Mouse (Mus musculus) forebrain, embryonic 10.5 days (tissue): ENCODE data around the gene Sec22b. TPM values are rescaled to one million over a fixed set of nuclear protein-coding genes. Genes with fewer than 3 reads are reported as not detected.

Experiments
- DNase-seq: peaks from one replicate; pipeline ENCODE4 v3.0.0-alpha.2; 2017; ENCODE audit warnings: low spot score; ENCODE audit errors: extremely low spot score
- H3K27ac ChIP-seq: fragments of 300-500 bp; sonication (generic); 2 replicates; pipeline ENCODE4 v1.5.1; 2016; ENCODE audit warnings: mild to moderate bottlenecking
- H3K27me3 ChIP-seq: fragments of 300-500 bp; sonication (generic); 2 replicates; pipeline ENCODE4 v1.6.1; 2016; ENCODE audit warnings: mild to moderate bottlenecking; ENCODE audit not compliant: poor library complexity, severe bottlenecking
- H3K36me3 ChIP-seq: fragments of 300-500 bp; sonication (generic); replicated peaks from 2 replicates; pipeline ENCODE4 v1.6.1; 2016; ENCODE audit warnings: mild to moderate bottlenecking, moderate library complexity
- H3K4me1 ChIP-seq: fragments of 300-500 bp; sonication (generic); 2 replicates; pipeline ENCODE4 v1.6.1; 2016
- H3K4me3 ChIP-seq: fragments of 300-500 bp; sonication (generic); 2 replicates; pipeline ENCODE4 v1.5.1; 2016; ENCODE audit warnings: mild to moderate bottlenecking, moderate library complexity
- H3K9me3 ChIP-seq: fragments of 300-500 bp; sonication (generic); 2 replicates; pipeline ENCODE4 v1.6.1; 2016; ENCODE audit warnings: mild to moderate bottlenecking, moderate library complexity
- WGBS: fragments of 180-500 bp; shearing (Covaris S2); methylation state at CpG from one replicate; pipeline ENCODE4 v1.1.7; 2016; 5-methylcytosine and 5-hydroxymethylcytosine counted together
- polyA plus RNA-seq: library from polyadenylated mRNA; unstranded; fragments of >200 nt; fragmentation: Nextera tagmentation; extraction: Ambion mirVana; gene quantifications from 2 replicates; pipeline ENCODE4 v1.2.1, GENCODE M21; 2016

Sec22b gene
- polyA plus RNA-seq, 1 experiment from 2014 or later, result 114 TPM

DNA sequence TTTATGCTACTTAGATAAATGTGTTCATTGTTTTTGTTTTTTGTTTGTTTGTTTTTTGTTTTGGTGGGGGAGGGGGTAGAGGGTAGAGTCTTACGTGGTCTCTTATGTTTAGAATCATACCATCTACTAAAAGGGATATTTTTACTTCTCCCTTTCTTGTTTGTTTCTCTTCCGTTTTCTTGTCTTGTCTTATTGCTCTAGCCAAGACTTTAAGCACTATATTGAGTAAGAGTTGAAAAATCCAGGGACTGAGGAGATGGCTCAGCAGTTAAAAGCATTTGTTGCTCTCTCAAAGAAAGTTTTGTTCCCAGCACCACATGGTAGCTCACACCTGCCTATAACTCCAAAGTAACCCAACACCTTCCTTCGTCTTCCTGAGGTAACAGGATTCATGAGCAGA, 50.1 kb downstream of the Sec22b start:
- no peak overlapping the region for H3K27ac ChIP-seq
- no peaks in the 10 kb centered on the region for H3K36me3 ChIP-seq
- H3K27me3 ChIP-seq, result peaks cover 3% of the 10 kb centered on the region; the same call in 1 of the 2 replicates
- no peak for DNase-seq
- peaks cover 9% of the 10 kb centered on the region for H3K9me3 ChIP-seq
- H3K4me3 ChIP-seq, result no peak overlapping the region
- 86% methylated on average over 3 of the region's 3 CpGs for WGBS
- peaks cover 14% of the 10 kb centered on the region for H3K4me1 ChIP-seq

DNA sequence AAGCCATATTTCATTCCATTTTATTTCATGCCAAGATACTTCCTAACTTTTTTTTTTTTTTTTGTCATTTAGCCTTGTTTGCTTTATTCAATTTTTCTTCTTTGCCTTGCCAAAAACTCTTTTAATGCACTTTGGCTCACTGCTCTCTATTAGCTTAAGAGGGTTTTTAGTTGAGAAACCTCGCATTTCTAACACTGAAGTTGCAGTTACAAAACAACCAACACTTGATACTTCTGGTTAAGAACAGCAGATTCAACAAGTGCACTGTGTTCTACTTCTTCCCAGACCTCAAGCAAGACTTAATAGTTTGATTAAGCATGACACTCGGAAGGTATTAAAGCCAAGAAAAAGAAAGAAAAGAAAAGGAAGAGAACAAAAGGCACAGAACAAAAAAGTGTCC, 52.2 kb downstream of the Sec22b start:
- no peak for DNase-seq
- Histone ChIP-seq H3K9me3 (peaks cover 9% of the 10 kb centered on the region), H3K36me3 (no peaks in the 10 kb centered on the region), H3K4me3 (no peak overlapping the region), H3K27ac (no peak overlapping the region), H3K27me3 (no peaks in the 10 kb centered on the region; the same call in 1 of the 2 replicates), H3K4me1 (peaks cover 14% of the 10 kb centered on the region)
- 88% methylated on average over 2 of the region's 2 CpGs for WGBS

- WGBS, result 61% methylated on average over 6 of the region's 6 CpGs
- Histone ChIP-seq H3K27ac (no peak overlapping the region), H3K27me3 (no peaks in the 10 kb centered on the region), H3K9me3 (peaks cover 9% of the 10 kb centered on the region), H3K4me3 (no peak overlapping the region), H3K4me1 (peaks cover 33% of the 10 kb centered on the region), H3K36me3 (no peaks in the 10 kb centered on the region)
- DNase-seq, result no peak
Measured at GRCm38 (mm10) chr3:97956322-97956721, 55.3 kb downstream of the Sec22b start.

DNA sequence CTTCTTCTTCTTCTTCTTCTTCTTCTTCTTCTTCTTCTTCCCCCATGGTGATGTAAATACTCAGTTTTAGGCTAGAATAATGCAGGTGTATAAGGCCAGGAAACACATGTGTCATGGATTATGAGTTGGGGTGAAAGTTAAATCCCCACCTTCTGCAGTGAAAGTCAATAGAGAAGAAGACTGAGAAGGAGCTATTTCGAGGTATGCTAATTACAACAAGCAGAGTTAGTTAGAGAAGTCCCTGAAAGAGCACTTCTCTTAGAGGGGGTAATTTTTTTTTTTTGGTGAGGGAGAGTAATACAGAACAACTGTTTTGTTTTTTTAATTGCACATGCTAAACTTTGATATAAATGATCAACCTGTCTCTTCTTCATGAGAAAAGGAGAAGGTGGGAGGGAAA, 55.9 kb downstream of the Sec22b start:
- no peak for DNase-seq
- H3K4me3 ChIP-seq, result no peak overlapping the region
- no peaks in the 10 kb centered on the region for H3K27me3 ChIP-seq
- H3K36me3 ChIP-seq, result no peaks in the 10 kb centered on the region
- peaks cover 9% of the 10 kb centered on the region for H3K9me3 ChIP-seq
- H3K4me1 ChIP-seq, result peaks cover 39% of the 10 kb centered on the region
- H3K27ac ChIP-seq, result no peak overlapping the region
- 80% methylated on average over 1 of the region's 1 CpGs for WGBS

DNA sequence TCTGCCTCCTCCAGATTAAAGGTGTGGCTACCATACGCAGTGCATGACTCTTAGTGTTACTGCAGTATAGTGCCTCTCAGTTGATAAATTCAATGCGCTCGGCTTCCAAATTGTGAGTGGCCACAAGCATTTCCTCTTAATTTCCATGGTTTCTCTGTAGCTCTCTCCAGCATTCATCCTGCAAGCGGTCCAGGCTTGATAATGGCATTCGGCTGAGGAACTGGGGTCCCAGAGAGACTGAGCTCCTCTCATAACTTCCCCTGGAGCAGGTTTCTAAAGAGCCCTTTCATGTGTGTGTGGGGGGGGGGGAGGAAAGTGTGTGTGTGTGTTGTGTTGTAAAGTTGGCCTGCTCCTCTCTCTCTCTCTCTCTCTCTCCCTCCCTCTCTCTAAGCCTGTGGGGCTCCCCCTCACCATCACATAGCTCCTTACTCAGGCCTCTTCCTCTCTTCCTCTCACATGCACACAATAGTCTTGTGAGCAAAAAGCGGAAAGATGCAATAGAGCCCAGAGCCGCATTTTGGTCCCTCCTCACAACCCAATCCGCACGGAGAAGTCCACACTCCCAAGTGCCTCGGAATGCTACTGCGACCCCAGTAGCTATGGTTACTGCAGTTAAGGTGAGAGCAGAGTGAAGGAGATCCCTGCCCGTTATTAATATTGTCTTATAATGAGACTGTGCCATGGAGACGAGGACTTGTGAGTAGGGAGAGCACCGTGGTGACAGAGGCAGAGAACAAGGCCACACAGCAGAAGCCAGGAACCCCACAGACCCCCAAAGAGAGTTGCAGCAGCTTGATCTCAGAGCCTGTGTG, 60.0 kb downstream of the Sec22b start:
- H3K27ac ChIP-seq, result peak overlapping the region; percentile 69
- H3K36me3 ChIP-seq, result no peaks in the 10 kb centered on the region
- no peaks in the 10 kb centered on the region for H3K9me3 ChIP-seq
- WGBS, result 67% methylated on average over 14 of the region's 14 CpGs
- no peak overlapping the region for H3K4me3 ChIP-seq
- peaks cover 52% of the 10 kb centered on the region for H3K4me1 ChIP-seq
- H3K27me3 ChIP-seq, result no peaks in the 10 kb centered on the region
- no peak for DNase-seq

DNA sequence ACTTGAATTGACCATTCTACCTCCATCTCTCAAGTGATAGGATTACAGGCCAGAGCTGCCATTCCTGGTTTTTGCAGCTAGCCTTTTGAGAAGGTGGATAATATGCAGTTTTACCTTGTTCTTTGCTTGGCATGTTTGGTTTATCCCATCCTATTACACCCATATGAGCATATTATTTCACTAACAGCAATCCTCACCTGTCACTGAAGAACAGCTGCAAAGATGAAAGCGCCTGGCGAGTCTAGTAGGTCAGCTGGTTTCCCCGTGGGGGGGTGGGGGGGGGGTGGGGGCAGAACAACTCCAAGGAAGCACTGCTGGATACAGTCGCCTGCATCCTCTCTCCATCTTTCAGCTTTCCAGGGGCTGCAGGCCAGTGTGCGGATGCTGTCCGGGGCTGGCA, 61.0 kb downstream of the Sec22b start:
- Histone ChIP-seq H3K4me1 (peaks cover 48% of the 10 kb centered on the region), H3K27me3 (no peaks in the 10 kb centered on the region), H3K4me3 (no peak overlapping the region), H3K36me3 (no peaks in the 10 kb centered on the region), H3K9me3 (no peaks in the 10 kb centered on the region), H3K27ac (no peak overlapping the region; the same call in 1 of the 2 replicates)
- no peak for DNase-seq
- WGBS, result 74% methylated on average over 6 of the region's 6 CpGs

- Histone ChIP-seq H3K4me3 (no peak overlapping the region), H3K27ac (peak overlapping the region; percentile 36; the same call in 1 of the 2 replicates), H3K4me1 (peaks cover 35% of the 10 kb centered on the region), H3K36me3 (no peaks in the 10 kb centered on the region), H3K27me3 (no peaks in the 10 kb centered on the region), H3K9me3 (no peaks in the 10 kb centered on the region)
- 71% methylated on average over 14 of the region's 14 CpGs for WGBS
- DNase-seq, result peak; percentile 32
Measured at GRCm38 (mm10) chr3:97964878-97965353, 63.9 kb downstream of the Sec22b start.

GRCm38 (mm10) chr3:97967627-97968026, 66.6 kb downstream of the Sec22b start:
- no peak for DNase-seq
- no peak overlapping the region for H3K4me3 ChIP-seq
- no peak overlapping the region for H3K27ac ChIP-seq
- peaks cover 28% of the 10 kb centered on the region for H3K4me1 ChIP-seq
- H3K9me3 ChIP-seq, result no peaks in the 10 kb centered on the region
- WGBS, result 65% methylated on average over 2 of the region's 2 CpGs
- H3K27me3 ChIP-seq, result peaks cover 7% of the 10 kb centered on the region; the same call in 1 of the 2 replicates
- H3K36me3 ChIP-seq, result no peaks in the 10 kb centered on the region

DNA sequence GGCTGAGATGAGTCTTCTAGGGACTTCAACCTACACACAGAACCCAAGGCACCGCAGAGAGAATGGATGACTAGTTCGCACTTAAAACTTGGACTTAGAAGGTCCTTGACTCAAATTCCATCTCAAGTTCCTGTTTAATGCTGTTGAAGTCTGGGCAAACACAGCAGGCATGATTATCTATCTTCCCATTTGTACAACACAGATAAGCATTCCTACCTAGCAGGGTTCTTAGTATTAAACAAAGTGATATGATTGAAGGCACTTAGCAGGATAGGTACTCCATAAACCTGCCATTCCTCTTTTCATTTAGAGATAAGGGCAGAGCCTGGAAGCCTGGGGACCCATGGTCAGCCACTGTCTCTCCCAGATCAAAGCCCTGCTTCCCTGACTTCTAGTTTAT, 67.2 kb downstream of the Sec22b start:
- no peak overlapping the region for H3K4me3 ChIP-seq
- WGBS, result 92% methylated on average over 2 of the region's 2 CpGs
- no peaks in the 10 kb centered on the region for H3K9me3 ChIP-seq
- DNase-seq, result no peak
- H3K4me1 ChIP-seq, result peaks cover 33% of the 10 kb centered on the region
- peaks cover 7% of the 10 kb centered on the region; the same call in 1 of the 2 replicates for H3K27me3 ChIP-seq
- H3K27ac ChIP-seq, result no peak overlapping the region
- no peaks in the 10 kb centered on the region for H3K36me3 ChIP-seq

- no peak for DNase-seq
- H3K4me1 ChIP-seq, result peaks cover 36% of the 10 kb centered on the region
- no peak overlapping the region for H3K27ac ChIP-seq
- peaks cover 7% of the 10 kb centered on the region; the same call in 1 of the 2 replicates for H3K27me3 ChIP-seq
- 84% methylated on average over 1 of the region's 1 CpGs for WGBS
- no peaks in the 10 kb centered on the region for H3K9me3 ChIP-seq
- H3K4me3 ChIP-seq, result no peak overlapping the region
- no peaks in the 10 kb centered on the region for H3K36me3 ChIP-seq
Measured at GRCm38 (mm10) chr3:97969019-97969418, 68.0 kb downstream of the Sec22b start.

DNA sequence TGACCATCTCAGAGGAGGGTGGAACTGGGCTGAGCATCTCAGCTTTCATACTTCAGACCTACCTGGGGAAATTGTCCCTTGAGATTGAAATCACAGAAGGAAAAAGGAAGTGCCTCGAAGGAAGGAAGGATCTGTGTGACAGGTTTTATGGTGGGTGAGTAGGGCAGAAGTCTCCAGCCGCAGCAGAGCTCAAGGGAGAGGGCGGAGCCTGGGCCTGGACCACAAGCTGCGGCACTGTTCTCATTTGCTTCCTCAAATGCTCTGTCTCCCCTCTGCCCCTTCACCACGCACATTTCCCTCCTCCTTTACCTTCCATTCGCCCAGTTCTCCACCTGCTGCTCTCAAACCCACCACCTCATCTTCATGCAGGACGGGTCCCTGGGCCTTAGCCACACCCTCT, 70.1 kb downstream of the Sec22b start:
- H3K4me3 ChIP-seq, result no peak overlapping the region
- no peaks in the 10 kb centered on the region for H3K9me3 ChIP-seq
- whole genome bisulfite sequencing, result 29% methylated on average over 7 of the region's 7 CpGs
- H3K27ac ChIP-seq, result no peak overlapping the region; the same call in 1 of the 2 replicates
- H3K4me1 ChIP-seq, result peaks cover 30% of the 10 kb centered on the region
- no peak for DNase-seq
- H3K36me3 ChIP-seq, result no peaks in the 10 kb centered on the region
- peaks cover 7% of the 10 kb centered on the region; the same call in 1 of the 2 replicates for H3K27me3 ChIP-seq

DNA sequence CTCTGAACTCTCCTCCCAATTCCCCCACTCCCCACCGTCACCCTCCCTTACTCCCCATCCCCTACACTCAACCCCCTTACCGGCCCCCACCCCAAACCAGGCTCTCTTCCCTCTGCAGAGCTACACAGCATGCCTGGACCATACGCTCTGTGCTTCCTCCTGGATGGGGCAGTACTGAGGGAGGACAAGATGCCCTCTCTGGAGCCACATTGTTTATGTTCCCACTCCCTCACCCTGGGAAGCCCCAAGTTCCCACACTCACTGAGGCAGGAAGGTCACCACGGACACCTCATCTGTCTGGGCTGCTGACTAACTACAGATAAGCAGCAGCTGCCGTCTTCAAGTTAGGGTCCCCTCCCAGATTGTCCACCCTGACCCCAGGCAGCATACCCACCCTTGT, 71.2 kb downstream of the Sec22b start:
- Histone ChIP-seq H3K27me3 (peaks cover 7% of the 10 kb centered on the region; the same call in 1 of the 2 replicates), H3K36me3 (no peaks in the 10 kb centered on the region), H3K4me3 (no peak overlapping the region), H3K27ac (peak overlapping the region; percentile 67), H3K9me3 (no peaks in the 10 kb centered on the region), H3K4me1 (peaks cover 36% of the 10 kb centered on the region)
- WGBS, result 68% methylated on average over 5 of the region's 5 CpGs
- no peak for DNase-seq

DNA sequence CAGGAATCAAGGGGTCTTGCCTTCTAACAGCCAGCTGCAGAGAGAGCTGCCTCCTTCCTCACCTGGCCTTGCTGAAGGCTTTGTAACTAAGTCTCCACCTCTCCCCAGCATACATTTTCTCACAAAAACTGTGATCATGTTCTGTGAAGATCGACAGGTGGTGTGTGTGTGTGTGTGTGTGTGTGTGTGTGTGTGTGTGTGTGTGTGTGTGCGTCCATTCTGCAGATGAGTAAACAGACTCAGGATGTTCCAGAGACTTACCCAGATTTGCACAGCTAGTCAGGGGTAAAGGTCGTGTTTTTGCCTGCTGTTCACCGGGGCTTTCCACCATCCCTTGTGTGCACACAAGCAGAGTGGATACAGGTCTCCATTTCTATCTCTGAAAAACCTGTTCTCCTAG, 71.7 kb downstream of the Sec22b start:
- no peak for DNase-seq
- H3K36me3 ChIP-seq, result no peaks in the 10 kb centered on the region
- H3K4me3 ChIP-seq, result no peak overlapping the region
- H3K27ac ChIP-seq, result peak overlapping the region; percentile 67
- WGBS, result 82% methylated on average over 4 of the region's 4 CpGs
- H3K27me3 ChIP-seq, result peaks cover 7% of the 10 kb centered on the region; the same call in 1 of the 2 replicates
- H3K4me1 ChIP-seq, result peaks cover 40% of the 10 kb centered on the region
- H3K9me3 ChIP-seq, result no peaks in the 10 kb centered on the region
